Mouse (Mus musculus) ZHBTc4 (cell line): ENCODE results near the gene Rasgrf1.

Experiments used
- DNase-seq: peaks from one replicate; pipeline ENCODE4 v3.0.0-alpha.2; 2011; ENCODE audit warnings: low read depth, low spot score

Gene Rasgrf1

GRCm38 (mm10) chr9:89968836-89969450 lies 59.2 kb downstream of the Rasgrf1 start:
- peak; percentile 47 for DNase-seq

GRCm38 (mm10) chr9:89970271-89970670 lies 60.6 kb downstream of the Rasgrf1 start:
- no peak for DNase-seq

- DNase-seq = no peak
These were observed 61.3 kb downstream of the Rasgrf1 start for GRCm38 (mm10) chr9:89970886-89971486.

GRCm38 (mm10) chr9:89972321-89972720 lies 62.6 kb downstream of the Rasgrf1 start:
- no peak for DNase-seq

GRCm38 (mm10) chr9:89973856-89974255 lies 64.1 kb downstream of the Rasgrf1 start:
- peak; percentile 25 for DNase-seq

- no peak for DNase-seq
These were observed 64.8 kb downstream of the Rasgrf1 start for GRCm38 (mm10) chr9:89974463-89974931.

GRCm38 (mm10) chr9:89976366-89976940 lies 66.7 kb downstream of the Rasgrf1 start:
- DNase-seq = no peak

GRCm38 (mm10) chr9:89979248-89979647 lies 69.5 kb downstream of the Rasgrf1 start:
- no peak for DNase-seq

GRCm38 (mm10) chr9:89982256-89982655 lies 72.5 kb downstream of the Rasgrf1 start:
- no peak for DNase-seq

- DNase-seq = no peak
These were observed 78.3 kb downstream of the Rasgrf1 start for GRCm38 (mm10) chr9:89988053-89988452.

GRCm38 (mm10) chr9:89988811-89989528 lies 79.3 kb downstream of the Rasgrf1 start:
- no peak for DNase-seq

GRCm38 (mm10) chr9:90006432-90006831 lies 96.7 kb downstream of the Rasgrf1 start:
- no peak for DNase-seq

- DNase-seq = no peak
These were observed 97.4 kb downstream of the Rasgrf1 start for GRCm38 (mm10) chr9:90007094-90007493.

GRCm38 (mm10) chr9:90008138-90008537 lies 98.4 kb downstream of the Rasgrf1 start:
- no peak for DNase-seq

GRCm38 (mm10) chr9:90011849-90012248 lies 102.1 kb downstream of the Rasgrf1 start:
- DNase-seq = no peak

- DNase-seq = no peak
These were observed 104.9 kb downstream of the Rasgrf1 start for GRCm38 (mm10) chr9:90014649-90015048.

GRCm38 (mm10) chr9:90016204-90016603 lies 106.5 kb downstream of the Rasgrf1 start:
- no peak for DNase-seq

GRCm38 (mm10) chr9:90020866-90021265 lies 111.2 kb downstream of the Rasgrf1 start:
- DNase-seq = no peak

GRCm38 (mm10) chr9:90021442-90021841 lies 111.7 kb downstream of the Rasgrf1 start:
- DNase-seq = no peak

GRCm38 (mm10) chr9:90027709-90028108 lies 118.0 kb downstream of the Rasgrf1 start:
- DNase-seq = no peak

GRCm38 (mm10) chr9:90033922-90034321 lies 124.2 kb downstream of the Rasgrf1 start:
- DNase-seq = no peak

- no peak for DNase-seq
These were observed 125.5 kb downstream of the Rasgrf1 start for GRCm38 (mm10) chr9:90035168-90035567.
